Mouse (Mus musculus) stomach, postnatal 0 days (tissue): Measurements from ENCODE around the gene Spi1.

Source experiments
- CTCF ChIP-seq: IDR thresholded peaks from 2 replicates; pipeline ENCODE4 v1.5.1; 2016; ENCODE audit warnings: antibody characterized with exemption, low read depth, mild to moderate bottlenecking, moderate library complexity
- EP300 ChIP-seq: optimal IDR thresholded peaks from 2 replicates; pipeline ENCODE3; 2016; ENCODE audit warnings: antibody characterized with exemption

- no peak for TF ChIP-seq CTCF
- no peak for TF ChIP-seq EP300
These were observed 20.2 kb upstream of the Spi1 start for GRCm38 (mm10) chr2:91061849-91062481.
